Mouse (Mus musculus) 3T3-L1 (cell line): ENCODE measurements at regions not wholly inside any gene's neighbourhood (a gene's known extent, or its start where the extent isn't known, plus 50 kb on each side); places are given as distances from the start of the nearest gene placed in this dataset.
A peak's percentile ranks its signal among the peaks of the same experiment; 100 is the strongest.
"Not testable (repeated sequence)": the region's sequence is repeated elsewhere in the genome, so short reads cannot be mapped to it uniquely, and the experiment has no call there.

Experiments
- DNase-seq: peaks from one replicate; pipeline ENCODE4 v3.0.0-alpha.2; 2015; ENCODE audit warnings: low read depth, low spot score

GRCm38 (mm10) chr6:7120136-7120535 lies 164.3 kb downstream of the Sdhaf3 start:
- peak; percentile 63 for DNase-seq

- peak; percentile 27 for DNase-seq
Observed at GRCm38 (mm10) chr6:7133042-7133441, 177.2 kb downstream of the Sdhaf3 start.

- DNase-seq = no peak
Observed at GRCm38 (mm10) chr6:7134062-7134461, 178.3 kb downstream of the Sdhaf3 start.

- DNase-seq = no peak
Observed at GRCm38 (mm10) chr6:7134888-7135287, 179.1 kb downstream of the Sdhaf3 start.

- no peak for DNase-seq
Observed at GRCm38 (mm10) chr6:7181711-7182110, 225.9 kb downstream of the Sdhaf3 start.

- DNase-seq = no peak
Observed at GRCm38 (mm10) chr6:7199046-7199599, 243.3 kb downstream of the Sdhaf3 start.

GRCm38 (mm10) chr6:7215880-7216279 lies 260.1 kb downstream of the Sdhaf3 start:
- peak; percentile 96 for DNase-seq

GRCm38 (mm10) chr6:7252286-7252685 lies 296.5 kb downstream of the Sdhaf3 start:
- peak; percentile 76 for DNase-seq

- no peak for DNase-seq
Observed at GRCm38 (mm10) chr6:7277431-7277830, 277.2 kb upstream of the Tac1 start.

- DNase-seq = no peak
Observed at GRCm38 (mm10) chr6:7306956-7307355, 247.7 kb upstream of the Tac1 start.

GRCm38 (mm10) chr6:7313496-7313895 lies 241.2 kb upstream of the Tac1 start:
- no peak for DNase-seq

GRCm38 (mm10) chr6:7326974-7327373 lies 227.7 kb upstream of the Tac1 start:
- no peak for DNase-seq

GRCm38 (mm10) chr6:7356634-7357033 lies 198.0 kb upstream of the Tac1 start:
- DNase-seq = peak; percentile 49

GRCm38 (mm10) chr6:7367166-7367565 lies 187.5 kb upstream of the Tac1 start:
- DNase-seq = no peak

GRCm38 (mm10) chr6:7374629-7375028 lies 180.1 kb upstream of the Tac1 start:
- DNase-seq = no peak

GRCm38 (mm10) chr6:7375851-7376250 lies 178.8 kb upstream of the Tac1 start:
- DNase-seq = peak; percentile 35

GRCm38 (mm10) chr6:7378651-7379050 lies 176.0 kb upstream of the Tac1 start:
- DNase-seq = no peak

GRCm38 (mm10) chr6:7424731-7425130 lies 129.9 kb upstream of the Tac1 start:
- DNase-seq = peak; percentile 16

GRCm38 (mm10) chr6:7441725-7442124 lies 113.0 kb upstream of the Tac1 start:
- DNase-seq = no peak

- DNase-seq = not testable (repeated sequence)
Observed at GRCm38 (mm10) chr6:7442286-7442685, 112.4 kb upstream of the Tac1 start.

GRCm38 (mm10) chr6:7455881-7456280 lies 98.8 kb upstream of the Tac1 start:
- DNase-seq = no peak

- DNase-seq = peak; percentile 95
Observed at GRCm38 (mm10) chr6:7463896-7464295, 90.8 kb upstream of the Tac1 start.

- peak; percentile 91 for DNase-seq
Observed at GRCm38 (mm10) chr6:7464346-7464745, 90.3 kb upstream of the Tac1 start.

- peak; percentile 91 for DNase-seq
Observed at GRCm38 (mm10) chr6:7472366-7473026, 82.2 kb upstream of the Tac1 start.
